Mouse (Mus musculus): ENCODE data around the gene Cisd1.

GRCm38 (mm10) chr10:71348637-71349280 is 4.0 kb upstream of the Cisd1 start:
- TF ChIP-seq POLR2A (IDR thresholded peaks at IDR 0.05; ENCODE audit: borderline replicate concordance, low read depth, low read length) (no peak), CTCF (IDR thresholded peaks at IDR 0.05; ENCODE audit: low read depth, low read length) (no peak)

All from bone marrow macrophage, adult 2 months (primary cell).